Mouse (Mus musculus): ENCODE results near the gene Spata21. TPM values are rescaled to one million over a fixed set of nuclear protein-coding genes. Genes with fewer than 3 reads are reported as not detected.
"Not testable (repeated sequence)": the region's sequence is repeated elsewhere in the genome, so short reads cannot be mapped to it uniquely, and the experiment has no call there.

Spata21 gene
- total RNA-seq, 2 experiments from 2014 or later, result not detected

DNA sequence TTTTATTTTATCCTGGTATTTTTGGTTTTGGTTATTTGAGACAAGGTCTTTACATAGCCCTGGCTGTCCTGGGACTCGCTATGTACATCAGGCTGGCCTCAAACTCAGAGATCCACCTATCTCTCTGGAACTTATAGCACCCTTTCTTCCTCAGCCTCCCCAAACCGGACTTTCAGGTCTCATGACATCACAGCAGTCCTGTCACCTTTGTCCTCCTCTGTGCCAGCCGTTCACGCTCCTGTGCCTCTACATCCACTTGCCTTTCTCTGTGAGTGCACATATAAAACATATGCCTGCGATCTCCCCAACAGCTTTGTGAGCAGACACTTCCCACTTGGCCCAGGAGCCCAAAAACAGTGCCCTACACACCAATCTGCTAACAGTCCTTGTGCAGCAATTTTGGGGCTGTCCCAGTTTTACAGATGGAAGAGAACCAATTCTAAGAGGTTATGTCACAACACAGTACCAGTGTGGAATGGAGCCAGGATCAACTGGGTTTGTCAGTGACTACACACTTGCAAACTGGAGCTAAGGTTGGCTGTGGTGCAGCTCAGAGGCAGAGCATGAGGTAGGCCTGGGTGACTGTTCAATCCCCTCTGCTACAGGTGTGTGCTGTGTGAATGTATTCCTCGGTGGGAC, 42.7 kb downstream of the Spata21 start:
- DNase-seq, result peak; percentile 72

DNA sequence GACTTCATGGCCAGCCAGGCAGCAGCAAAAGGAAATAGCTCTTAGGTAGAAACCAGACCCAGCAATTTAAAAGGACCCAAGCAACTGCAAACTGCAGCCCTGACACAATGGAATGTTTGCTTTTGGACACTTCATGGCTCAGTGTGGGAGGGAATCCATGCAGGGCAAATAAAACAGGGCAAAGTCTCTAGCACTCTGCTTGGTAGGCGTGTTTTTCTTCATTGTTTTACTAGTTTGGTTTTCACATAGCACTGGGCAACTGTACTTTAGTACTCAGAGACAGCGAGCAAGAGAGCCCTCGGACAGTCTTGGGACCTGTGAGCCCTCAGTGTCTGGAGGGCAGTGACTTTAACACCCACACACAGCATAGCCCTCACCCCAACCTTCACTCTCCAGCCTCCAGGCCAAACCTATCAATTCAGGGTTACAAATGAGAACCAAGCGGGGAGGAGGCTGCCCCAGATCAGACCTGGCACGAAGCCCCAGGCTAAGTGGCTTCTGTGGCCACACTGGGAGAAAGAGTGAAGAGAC, 43.5 kb downstream of the Spata21 start:
- peak; percentile 60 for DNase-seq

DNA sequence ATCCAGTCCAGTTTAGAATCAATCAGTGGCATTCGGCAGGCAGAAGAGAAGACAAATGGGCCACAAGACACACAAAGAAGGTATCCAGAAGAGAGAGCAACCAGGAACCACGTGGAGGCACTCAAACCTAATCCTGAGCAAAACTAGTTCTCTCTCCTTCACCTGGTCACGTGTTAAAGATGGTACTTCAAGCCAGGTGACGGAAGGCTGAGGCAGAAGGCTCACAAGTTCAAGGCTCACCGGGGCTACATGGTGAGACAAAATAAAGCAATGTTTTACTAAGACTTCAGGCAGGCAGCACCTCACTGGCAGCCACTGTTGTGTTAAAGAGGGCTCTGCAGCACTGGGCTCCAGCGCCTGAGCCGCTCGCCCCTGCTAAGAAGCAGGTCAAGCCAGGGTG, 44.1 kb downstream of the Spata21 start:
- DNase-seq, result no peak

DNA sequence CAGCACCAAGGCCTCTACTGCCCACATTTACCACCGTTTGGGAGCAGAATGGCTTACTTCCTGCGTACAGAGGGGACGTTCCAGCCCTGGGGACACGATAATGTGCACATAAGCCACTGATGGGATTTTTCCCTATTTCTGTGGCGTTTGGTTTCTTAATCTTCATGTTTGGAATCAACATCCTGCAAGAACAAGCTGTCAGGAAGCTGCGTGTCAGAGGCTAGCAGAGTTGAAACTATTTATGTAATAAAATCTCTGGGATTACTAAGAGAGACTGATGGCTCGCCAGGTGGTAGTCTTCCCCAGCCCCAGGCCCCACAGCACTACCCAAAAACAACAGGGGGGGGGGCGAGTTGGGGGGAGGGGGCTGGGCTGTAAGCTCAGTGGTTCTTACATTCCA, 45.1 kb downstream of the Spata21 start:
- DNase-seq, result no peak

DNA sequence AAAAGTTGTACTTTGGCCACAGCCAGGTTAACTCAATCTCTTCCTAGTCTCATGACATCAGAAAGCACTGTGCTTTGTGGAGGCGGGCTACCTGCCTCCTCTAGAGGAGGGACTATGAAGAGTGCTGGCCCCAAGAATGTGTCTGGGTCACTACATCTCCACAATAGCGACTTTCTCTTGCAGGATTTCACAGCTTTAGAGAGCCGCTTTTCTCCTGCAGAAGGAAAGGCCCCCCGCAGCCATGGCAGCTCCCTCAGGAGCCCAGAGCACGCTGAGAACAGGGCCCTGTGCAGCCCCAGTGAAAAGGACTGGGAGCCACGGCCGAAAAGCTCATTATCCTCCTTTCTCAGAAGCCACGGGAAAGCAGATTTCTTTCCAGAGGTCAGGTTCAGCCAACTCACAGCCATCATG, 45.9 kb downstream of the Spata21 start:
- DNase-seq, result no peak

DNA sequence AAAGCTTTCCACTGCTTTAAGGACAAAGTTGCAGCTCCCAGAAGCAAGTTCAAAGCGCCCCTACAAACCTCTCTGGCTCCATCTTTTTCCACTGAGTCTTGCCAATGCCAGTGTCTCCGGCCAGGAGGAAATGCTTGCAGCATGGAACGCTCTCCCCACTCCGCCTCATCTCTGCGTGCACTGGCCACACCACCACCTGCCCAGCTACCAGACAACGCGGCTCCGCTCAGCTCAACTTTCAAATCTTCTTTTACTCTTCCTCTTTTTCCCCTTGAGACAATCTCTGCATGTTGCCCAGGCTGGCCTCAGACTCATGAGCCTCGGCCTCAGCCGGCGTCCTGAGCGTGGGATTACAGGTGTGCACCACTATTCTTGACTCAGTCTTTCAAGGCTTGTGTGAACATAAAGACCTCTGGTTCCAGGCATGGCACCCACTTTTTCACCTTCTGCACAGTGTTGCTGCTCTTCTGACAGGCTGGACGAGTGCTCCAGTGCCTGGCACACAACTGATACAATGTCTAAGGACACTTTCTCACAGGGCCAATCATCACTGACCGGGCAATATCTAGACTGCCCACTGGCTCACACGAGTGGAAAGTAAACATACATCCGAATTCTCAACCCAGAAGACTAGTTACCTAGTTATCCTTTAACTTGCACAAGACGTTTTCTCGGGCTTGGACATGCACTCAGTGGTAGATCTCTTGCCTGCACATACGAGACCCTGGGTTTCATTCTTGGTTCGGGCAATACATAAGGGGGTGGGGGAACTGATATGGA, 46.8 kb downstream of the Spata21 start:
- no peak for DNase-seq

DNA sequence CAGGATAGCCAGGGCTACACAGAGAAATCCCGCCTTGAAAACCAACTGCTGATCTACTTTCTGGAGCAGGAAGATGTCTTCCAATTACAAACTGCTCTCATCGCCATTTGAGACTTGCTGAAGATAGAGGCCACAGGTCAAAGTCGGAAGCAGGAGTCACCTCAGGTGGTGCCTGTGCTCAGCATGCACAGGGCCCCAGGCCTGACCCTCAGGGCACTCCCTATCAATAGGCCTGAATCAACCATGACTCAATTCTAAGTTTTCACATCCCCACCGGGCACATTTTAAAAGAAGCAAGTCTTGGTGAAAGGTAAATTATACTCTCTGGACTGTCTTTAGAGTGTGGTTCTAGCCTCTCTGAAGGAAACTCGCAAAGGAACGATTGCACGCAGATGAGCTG, 48.0 kb downstream of the Spata21 start:
- DNase-seq, result no peak

DNA sequence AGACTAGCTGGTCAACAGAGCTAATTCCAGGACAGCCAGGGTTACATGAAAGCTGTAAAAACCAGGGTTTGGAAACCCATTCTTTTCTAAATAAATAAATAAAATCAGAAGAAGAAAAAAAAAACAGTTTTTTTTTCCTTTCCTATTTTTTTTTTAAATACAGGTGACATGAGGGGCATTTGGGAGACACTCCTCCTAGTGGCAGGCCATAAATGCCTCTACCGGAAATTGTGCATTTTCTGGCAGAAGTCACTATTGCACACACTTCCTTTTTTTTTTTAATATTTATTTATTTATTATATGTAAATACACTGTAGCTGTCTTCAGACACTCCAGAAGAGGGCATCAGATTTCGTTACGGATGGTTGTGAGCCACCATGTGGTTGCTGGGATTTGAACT, 49.6 kb downstream of the Spata21 start:
- not testable (repeated sequence) for DNase-seq

DNA sequence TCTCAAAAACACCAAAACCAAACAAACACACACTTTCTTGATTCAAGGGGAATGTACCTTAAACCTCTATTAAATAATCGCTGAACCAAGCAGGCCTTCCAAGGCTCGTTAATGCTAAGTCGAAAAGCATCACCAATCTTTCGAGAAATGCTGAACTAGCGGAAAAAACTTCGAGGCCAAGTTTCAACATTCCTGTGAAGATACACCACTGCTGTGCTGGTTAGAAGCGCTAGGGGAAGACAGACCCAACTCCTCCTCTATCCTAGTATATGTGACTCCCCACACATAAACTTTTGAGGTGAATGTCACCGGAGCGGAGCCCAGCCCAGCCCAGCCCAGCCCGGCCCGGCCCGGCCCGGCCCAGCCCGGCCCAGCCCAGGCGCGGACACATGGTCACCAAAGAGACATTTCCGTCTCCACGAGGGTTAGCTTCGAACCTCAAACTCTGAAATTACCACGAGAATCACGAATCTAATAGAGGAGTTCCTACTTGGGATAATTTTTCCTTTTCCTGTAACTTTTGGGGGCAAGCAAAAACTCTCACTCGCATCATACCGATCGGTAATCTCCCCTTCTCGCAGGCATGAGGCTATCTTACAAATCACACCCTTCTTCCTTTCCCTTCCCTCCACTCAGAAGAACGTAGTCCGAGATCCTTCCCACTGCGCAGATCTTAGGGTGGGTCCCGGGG, 50.4 kb downstream of the Spata21 start:
- DNase-seq, result peak; percentile 34

DNA sequence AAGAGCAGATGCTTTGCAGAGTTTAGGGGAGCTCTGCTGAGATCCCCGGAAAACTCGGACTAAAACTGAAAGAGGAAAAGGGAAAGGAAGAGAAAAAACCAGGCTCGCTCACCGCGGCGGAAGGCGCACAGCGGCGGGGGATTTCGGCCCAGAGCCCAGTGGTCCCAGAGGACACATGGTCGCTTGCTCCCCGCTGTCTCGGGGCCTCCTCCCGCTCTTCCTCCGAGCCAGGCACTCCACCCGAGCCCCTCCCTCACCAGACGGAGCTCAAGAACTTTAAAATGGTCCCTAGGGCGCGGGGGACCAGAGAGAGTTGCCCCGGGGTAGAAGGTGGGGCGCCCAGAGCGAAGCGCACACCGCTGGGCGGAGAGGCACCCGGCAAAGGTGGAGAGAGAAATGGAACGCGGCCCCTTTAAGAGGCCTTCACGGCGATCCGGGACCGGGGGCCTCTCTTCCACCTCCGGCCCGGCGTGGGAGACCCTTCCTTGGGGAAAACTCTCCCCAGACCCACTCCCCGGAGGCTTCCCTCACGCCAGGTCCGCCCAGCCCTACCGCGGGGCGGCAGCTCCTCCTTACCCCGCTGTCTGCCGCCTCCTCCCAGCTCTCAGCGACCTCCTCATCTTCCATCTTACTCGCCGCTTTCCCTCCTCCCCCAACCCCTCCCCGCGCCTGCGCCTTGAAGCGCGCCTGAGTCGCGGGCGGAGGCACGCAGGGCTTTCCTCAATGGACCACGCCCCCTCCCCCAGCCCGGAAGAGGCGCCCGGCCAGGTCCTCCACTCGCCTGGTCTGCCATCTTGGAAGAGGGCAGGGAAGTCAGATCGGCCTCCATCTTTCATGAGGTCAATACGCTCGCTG, 51.2 kb downstream of the Spata21 start, which contains the start of gene Szrd1:
Gene Szrd1, minus strand, starts transcription at position 660 of the 855 bp plus-strand sequence.
- peak; percentile 99 for DNase-seq

DNA sequence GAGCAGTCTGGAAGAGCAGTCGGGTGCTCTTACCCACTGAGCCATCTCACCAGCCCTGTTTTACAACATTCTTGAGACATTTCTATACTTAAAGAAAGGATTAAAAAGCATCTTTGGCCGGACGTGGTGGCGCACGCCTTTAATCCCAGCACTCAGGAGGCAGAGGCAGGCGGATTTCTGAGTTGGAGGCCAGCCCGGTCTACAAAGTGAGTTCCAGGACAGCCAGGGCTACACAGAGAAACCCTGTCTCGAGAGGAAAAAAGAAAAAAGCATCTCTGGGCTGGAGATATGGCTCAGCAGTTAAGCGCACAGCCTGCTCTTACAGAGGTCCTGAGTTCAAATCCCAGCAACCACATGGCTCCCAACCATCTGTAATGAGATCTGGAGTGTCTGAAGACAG, 52.2 kb downstream of the Spata21 start:
- not testable (repeated sequence) for DNase-seq

DNA sequence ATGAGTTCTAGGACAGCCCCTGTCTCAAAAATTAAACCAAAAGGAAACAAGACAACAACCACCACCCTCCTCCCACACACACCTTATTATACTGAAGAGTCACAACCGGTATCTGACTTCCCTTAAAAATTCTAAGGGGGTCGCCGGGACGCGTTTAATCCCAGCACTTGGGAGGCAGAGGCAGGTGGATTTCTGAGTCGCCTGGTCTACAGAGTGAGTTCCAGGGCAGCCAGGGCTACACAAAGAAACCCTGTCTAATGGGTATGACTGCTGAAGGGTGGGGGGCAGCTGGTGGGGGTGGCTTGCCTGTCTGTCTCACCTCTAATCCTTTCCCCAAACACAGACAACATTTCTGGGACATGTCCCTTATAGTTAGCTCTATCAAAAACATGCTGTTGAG, 52.8 kb downstream of the Spata21 start:
- DNase-seq, result no peak

DNA sequence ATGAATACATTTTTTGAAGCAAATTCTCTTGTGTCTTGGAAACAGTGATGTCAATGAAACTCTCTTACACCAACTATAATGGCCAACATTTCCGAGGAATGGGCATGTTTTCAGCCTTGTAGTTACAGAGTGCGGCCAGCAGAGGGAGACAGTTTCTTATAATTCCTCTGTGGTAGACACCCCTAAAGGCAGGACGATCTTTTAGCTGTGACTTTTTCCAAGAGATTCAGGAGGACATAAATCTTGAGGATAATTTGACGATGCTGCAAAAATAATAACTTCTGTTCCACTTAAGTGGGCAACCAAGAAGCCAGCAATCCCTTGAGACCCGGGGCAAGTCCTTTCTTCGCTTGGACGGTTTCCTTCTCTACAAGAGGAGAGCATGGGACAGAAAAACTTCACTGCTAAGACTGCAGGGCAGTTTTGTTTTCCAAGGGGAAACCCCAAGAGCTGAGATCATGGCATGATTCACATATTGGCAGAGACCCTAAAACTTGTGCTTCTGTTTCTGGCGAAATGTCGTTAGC, 54.2 kb downstream of the Spata21 start:
- peak; percentile 84 for DNase-seq

DNA sequence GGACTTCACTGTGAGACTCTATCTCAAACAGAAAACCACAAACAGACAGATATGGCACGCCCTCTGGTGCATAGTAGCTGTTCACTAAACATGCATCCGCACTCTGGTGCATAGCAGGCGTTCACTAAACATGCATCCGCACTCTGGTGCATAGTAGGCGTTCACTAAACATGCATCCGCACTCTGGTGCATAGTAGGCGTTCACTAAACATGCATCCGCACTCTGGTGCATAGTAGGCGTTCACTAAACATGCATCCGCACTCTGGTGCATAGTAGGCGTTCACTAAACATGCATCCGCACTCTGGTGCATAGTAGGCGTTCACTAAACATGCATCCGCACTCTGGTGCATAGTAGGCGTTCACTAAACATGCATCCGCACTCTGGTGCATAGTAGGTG, 57.0 kb downstream of the Spata21 start:
- not testable (repeated sequence) for DNase-seq

DNA sequence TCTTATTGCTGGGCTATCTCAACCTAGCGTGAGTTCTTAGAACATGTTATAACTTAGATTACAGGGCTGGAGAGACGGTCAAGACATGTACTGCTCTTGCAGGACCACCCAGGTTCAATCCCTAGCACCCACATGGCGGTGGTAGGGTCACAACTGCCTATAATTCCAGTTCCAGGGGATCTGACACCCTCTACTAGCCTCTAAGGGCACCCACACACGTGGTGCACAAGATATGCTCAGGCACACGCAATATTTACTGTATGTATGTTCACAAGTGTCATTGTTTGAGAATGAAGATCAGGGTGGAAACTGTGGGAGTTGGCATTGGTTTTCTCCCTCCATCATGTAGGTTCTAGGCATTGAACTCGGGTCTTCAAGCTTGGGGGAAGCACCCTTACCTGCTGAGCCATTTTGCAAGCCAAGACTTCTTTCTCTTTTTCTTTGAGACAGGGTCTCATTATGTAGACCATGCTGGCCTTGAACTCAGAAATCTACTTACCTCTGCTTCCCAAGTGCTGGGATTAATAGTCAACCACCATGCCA, 58.4 kb downstream of the Spata21 start:
- no peak for DNase-seq

DNA sequence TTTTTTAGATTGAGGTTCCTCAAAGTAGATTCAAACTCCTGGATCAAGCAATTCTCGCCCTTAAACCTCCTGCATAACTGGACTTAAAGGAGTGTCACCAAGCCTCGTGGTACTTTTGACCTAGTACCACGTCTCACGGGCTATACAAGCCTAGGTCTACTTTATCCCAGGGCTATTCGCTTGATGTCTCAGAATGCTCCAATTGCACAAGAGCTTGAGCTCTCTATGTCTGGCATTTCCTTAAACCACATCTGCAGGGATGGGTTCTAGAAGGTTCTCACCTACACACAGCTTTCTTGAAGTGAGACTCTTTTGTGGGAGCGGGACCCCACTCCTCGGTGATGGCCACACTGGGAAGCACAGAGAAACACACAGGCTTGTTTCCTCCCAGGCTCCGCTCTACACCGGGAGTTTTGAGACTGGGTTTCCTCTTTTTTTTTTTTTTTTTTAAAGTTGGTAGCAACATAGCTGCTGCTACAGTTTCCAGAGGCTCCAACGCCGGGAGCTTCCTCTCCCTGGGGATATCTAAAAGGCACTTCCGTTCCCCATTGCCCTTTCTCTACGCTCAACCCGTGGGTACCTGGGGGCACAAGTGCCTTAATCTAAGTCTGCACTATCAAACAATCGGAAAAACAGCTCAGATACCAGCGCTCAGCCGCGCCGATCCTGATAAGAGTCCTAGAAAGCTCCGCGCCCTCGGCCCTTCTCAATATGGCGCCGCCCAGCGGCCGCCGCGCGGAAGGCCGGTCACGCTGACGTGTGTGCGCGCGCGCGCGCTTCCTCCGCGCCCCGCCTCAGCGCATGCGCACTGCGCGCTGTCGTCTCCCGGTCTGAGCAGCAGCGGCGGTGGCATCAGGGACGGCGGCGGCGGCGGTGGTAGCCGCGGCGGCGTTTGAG, 59.2 kb downstream of the Spata21 start, which contains the start of gene Fbxo42:
Gene Fbxo42, plus strand, starts transcription at position 802 of the 897 bp plus-strand sequence.
- peak; percentile 95 for DNase-seq

DNA sequence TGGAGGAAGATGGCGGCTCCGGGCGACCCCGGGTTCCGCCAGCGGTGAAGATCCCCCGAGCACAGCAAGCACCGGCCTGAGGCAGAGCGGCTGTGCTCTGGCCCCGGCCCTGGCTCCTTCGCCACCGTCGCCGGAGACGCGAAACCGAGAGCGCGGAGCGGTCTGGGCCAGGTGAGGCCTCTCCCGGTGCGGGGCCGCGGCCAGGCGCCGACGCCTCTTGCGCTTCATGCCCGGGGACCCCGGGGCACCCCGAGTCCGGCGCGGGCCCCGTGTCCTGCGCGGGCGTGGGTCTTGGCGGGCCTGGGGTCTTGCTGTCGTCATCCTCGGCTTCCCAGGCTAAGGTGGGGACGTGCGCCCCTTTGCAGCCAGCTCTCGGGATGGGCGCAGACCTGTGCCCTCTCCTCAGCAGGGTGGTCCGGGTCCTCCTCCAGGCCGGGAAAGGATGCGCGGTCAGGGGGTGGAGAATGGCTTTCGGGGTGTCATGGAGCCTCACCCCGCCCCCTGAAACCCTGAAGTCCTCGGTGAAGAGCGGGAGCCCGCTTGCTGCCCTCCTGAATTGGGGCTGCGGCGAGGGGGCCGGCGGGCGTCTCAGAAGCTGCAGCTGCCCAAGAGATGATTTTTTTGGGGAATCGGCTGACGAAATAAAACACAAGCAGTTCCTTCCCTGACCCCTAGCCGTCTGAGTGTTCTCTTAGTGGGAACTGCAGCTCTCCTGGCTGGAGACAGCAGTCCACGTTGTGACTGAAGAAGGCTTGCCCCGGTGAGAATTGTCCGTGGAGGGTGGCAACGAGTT, 60.1 kb downstream of the Spata21 start:
- peak; percentile 49 for DNase-seq

DNA sequence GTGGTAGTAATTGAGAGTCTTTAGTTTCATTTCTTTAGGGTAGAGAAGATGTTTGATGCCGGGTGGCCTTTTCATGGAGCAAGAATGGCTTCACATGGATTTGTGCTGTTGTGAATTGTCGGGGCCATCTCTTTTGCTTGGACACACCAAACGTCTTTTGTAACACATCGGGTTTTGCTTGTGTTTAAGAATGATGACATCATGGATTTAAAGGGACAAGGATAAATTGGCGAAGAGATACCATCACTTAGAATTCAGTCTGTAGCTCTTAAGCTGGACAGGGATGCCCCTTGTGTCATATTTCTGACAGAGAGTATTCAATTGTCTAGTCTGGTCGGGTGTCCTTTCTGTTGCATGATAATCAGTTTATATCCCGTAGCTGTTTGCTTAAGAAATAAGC, 61.0 kb downstream of the Spata21 start:
- DNase-seq, result no peak

DNA sequence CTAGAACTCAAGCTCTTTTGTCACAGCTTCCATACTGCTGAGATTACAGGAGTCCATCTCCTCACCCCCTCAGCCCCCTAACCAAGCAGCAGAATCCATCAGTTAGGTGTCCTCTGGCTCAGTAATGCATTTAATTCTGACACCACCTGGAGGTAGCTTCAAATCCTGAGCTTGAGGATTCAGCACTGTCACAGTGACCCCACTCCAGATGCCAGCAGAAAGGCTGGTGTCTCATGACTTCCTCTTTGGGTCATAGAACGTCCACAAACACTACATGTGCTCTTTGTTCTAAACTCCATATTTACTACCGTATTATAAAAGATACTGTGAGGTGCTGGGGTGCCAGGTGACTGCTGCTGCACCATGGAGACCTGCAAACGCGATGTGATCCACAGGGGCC, 69.4 kb downstream of the Spata21 start:
- no peak for DNase-seq

Data from adrenal gland, postnatal 10 days (tissue).